Mouse (Mus musculus): Measurements from ENCODE around the gene Met.

GRCm38 (mm10) chr6:17485244-17485643, 21.6 kb downstream of the Met start:
- TF ChIP-seq CTCF (IDR thresholded peaks at IDR 0.05; ENCODE audit: control insufficient read depth, insufficient read depth, insufficient read length) (no peak), USF1 (IDR thresholded peaks at IDR 0.05; ENCODE audit: low read depth) (no peak), MAX (IDR thresholded peaks at IDR 0.05) (no peak), CEBPB (IDR thresholded peaks at IDR 0.05; ENCODE audit: low read depth) (no peak), FOSL1 (IDR thresholded peaks at IDR 0.05; ENCODE audit: insufficient read depth, low read length, poor library complexity, severe bottlenecking) (no peak)
